Mouse (Mus musculus) regulatory T cell (primary cell): ENCODE data around the gene Gm21913.
"Not testable (repeated sequence)": the region's sequence is repeated elsewhere in the genome, so short reads cannot be mapped to it uniquely, and the experiment has no call there.

Source experiments
- in situ Hi-C: fragments of 300-600 bp; cut with MboI, MseI; formaldehyde crosslinking; loops from one replicate; pipeline ENCODE4 v1.15.1; 2025; ENCODE audit warnings: high pct_unique_total_duplicates

Gene Gm21913

DNA sequence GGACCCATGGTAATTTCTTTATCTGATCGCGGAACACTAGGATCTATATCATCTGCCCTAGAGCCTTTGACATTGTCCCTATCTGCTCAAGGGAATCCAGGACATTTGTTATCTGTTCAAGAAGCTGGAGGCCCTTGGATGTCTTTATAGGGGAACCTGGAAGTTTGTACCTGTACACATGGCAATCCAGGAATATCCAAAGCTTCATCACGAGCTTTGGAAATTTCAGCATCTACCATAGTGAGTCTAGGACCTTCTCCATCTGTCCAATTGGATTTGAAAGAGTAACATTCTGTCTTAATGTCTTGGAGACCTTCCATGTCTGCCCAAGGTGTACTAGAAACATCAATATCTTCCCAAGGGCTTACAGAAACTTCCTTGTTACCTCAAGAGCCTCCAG lies at the start of gene Gm21913:
Gene Gm21913 (plus strand): TSS at position 301 of the 400 bp plus-strand sequence.
- in situ Hi-C loops, result not testable (repeated sequence)
